ENCODE assay signal across 15 mouse cellular contexts in the genomic region with DNA sequence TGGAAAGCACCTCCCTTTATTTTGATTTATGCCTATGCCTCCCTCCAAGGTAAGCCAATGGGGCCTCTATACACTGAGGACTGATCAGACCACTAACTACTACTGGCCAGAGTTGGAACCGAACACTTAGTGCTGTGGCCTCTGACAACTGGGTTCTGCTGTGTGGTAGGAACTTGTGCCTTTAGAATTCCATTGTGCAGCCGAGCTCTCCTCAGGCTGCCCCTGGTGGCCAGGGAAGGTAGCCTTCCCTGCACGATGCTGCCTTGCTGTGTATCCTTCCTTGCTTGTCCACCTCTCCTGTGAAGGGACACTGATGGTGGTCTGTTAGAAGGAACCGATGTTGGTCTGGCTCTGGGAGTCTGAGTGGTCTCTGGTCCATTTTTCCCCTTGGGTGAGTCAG.
A peak's percentile ranks its signal among the peaks of the same experiment; 100 is the strongest.
DNase-seq lines count a peak whose midpoint lies in the region; ATAC-seq and TF ChIP-seq lines count a peak whose summit lies in the region.
"Had no signal": no experiment of that assay in that cellular context is flagged by ENCODE, and none has a peak within 500 bp of the region (broad histone marks: within the 10 kb centered on the region; RNA-seq: fewer than 3 reads in every experiment).

No protein-coding gene starts in this region.

- peak; percentile 49 for TF ChIP-seq CTCF in heart, postnatal 0 days (IDR thresholded peaks at IDR 0.05; ENCODE audit: low read depth)
- TF ChIP-seq CTCF in lung, adult 2 months (IDR thresholded peaks at IDR 0.05; ENCODE audit: insufficient read depth, low read length), result peak; percentile 59; the same call in 1 of the 2 replicates
- TF ChIP-seq CTCF in ES-Bruce4 (IDR thresholded peaks at IDR 0.05; ENCODE audit: low read depth, low read length), result peak; percentile 44
- peak; percentile 41; the same call in 1 of the 2 replicates for TF ChIP-seq CTCF in bone marrow, adult 2 months (IDR thresholded peaks at IDR 0.05; ENCODE audit: control insufficient read depth, insufficient read depth, low read length)

- H3K9me3 ChIP-seq in heart, postnatal 0 days (replicated peaks; ENCODE audit: control insufficient read depth, low read length), result no peaks in the 10 kb centered on the region
- no peaks in the 10 kb centered on the region for H3K9me3 ChIP-seq in heart, embryonic 12.5 days (replicated peaks)
- H3K9me3 ChIP-seq in ES-Bruce4 (replicated peaks; ENCODE audit: control insufficient read depth, insufficient read depth, low read length, poor library complexity, severe bottlenecking), result no peaks in the 10 kb centered on the region
- H3K9me3 ChIP-seq: forebrain, embryonic 12.5 days; liver, embryonic 15.5 days had no signal

- no peak overlapping the region for H3K9ac ChIP-seq in heart, postnatal 0 days (replicated peaks; ENCODE audit: low read depth, low read length)
- H3K9ac ChIP-seq in heart, embryonic 12.5 days, result no peak overlapping the region
- no peak overlapping the region for H3K9ac ChIP-seq in ES-Bruce4 (ENCODE audit: low read depth, poor library complexity, severe bottlenecking)
- H3K9ac ChIP-seq: forebrain, embryonic 12.5 days; liver, embryonic 15.5 days had no signal

- no peak for TF ChIP-seq EP300 in heart, postnatal 0 days (IDR thresholded peaks at IDR 0.05; ENCODE audit: low read depth)
- no peak for TF ChIP-seq EP300 in ES-Bruce4 (IDR thresholded peaks at IDR 0.05; ENCODE audit: insufficient read depth, low read depth, low read length)

- H3K27ac ChIP-seq in heart, postnatal 0 days (ENCODE audit: low read depth), result no peak overlapping the region
- H3K27ac ChIP-seq in heart, embryonic 12.5 days (ENCODE audit: poor library complexity, severe bottlenecking), result no peak overlapping the region
- H3K27ac ChIP-seq in ES-Bruce4 (ENCODE audit: insufficient read depth, low read length), result no peak overlapping the region
- H3K27ac ChIP-seq in bone marrow, adult 2 months (ENCODE audit: control insufficient read depth, insufficient read depth, low read depth, low read length, poor library complexity), result no peak overlapping the region
- H3K27ac ChIP-seq: forebrain, embryonic 12.5 days; liver, embryonic 15.5 days had no signal

- no peak overlapping the region for H3K4me2 ChIP-seq in heart, postnatal 0 days (ENCODE audit: low read depth, low read length)
- no peak overlapping the region for H3K4me2 ChIP-seq in heart, embryonic 12.5 days
- H3K4me2 ChIP-seq: forebrain, embryonic 12.5 days; liver, embryonic 15.5 days had no signal

- no peaks in the 10 kb centered on the region for H3K27me3 ChIP-seq in heart, postnatal 0 days (ENCODE audit: control insufficient read depth, insufficient read depth, low read length)
- H3K27me3 ChIP-seq in heart, embryonic 12.5 days (replicated peaks), result no peaks in the 10 kb centered on the region
- no peaks in the 10 kb centered on the region for H3K27me3 ChIP-seq in ES-Bruce4 (ENCODE audit: control insufficient read depth, insufficient read depth, low read length, poor library complexity, severe bottlenecking)
- H3K27me3 ChIP-seq: forebrain, embryonic 12.5 days; liver, embryonic 15.5 days had no signal

- ATAC-seq in heart, postnatal 0 days (ENCODE audit: insufficient read depth, low read depth), result no peak
- ATAC-seq in heart, embryonic 12.5 days (ENCODE audit: insufficient number of reproducible peaks, low FRiP score), result no peak
- ATAC-seq: activated CD4-positive, CD25-positive, alpha-beta regulatory T cell, adult 4 months had no signal

- no peak for DNase-seq in heart, postnatal 0 days (ENCODE audit: low spot score)
- DNase-seq in lung, adult 2 months, result no peak
- no peak for DNase-seq in lung, postnatal 14 days
- no peak for DNase-seq in urinary bladder, postnatal 25 days (ENCODE audit: low spot score)
- no peak for DNase-seq in spleen, adult 18-20 months
- DNase-seq: heart, adult 11 months; heart, postnatal 4 days; kidney, postnatal 10 days; thymus, postnatal 14 days had no signal

- H3K4me3 ChIP-seq in heart, postnatal 0 days (ENCODE audit: low read depth, low read length), result no peak overlapping the region
- no peak overlapping the region for H3K4me3 ChIP-seq in heart, embryonic 12.5 days
- no peak overlapping the region for H3K4me3 ChIP-seq in lung, adult 2 months (replicated peaks; ENCODE audit: extremely low read depth, low read depth, low read length)
- H3K4me3 ChIP-seq in ES-Bruce4 (ENCODE audit: low read depth, low read length), result no peak overlapping the region
- no peak overlapping the region for H3K4me3 ChIP-seq in bone marrow, adult 2 months (replicated peaks; ENCODE audit: control insufficient read depth, low read depth, low read length)
- H3K4me3 ChIP-seq: forebrain, embryonic 12.5 days; liver, embryonic 15.5 days had no signal

- no peak for TF ChIP-seq POLR2A in lung, adult 2 months (IDR thresholded peaks at IDR 0.05; ENCODE audit: borderline replicate concordance, extremely low read depth, low read depth, low read length)
- TF ChIP-seq POLR2A in ES-Bruce4 (IDR thresholded peaks at IDR 0.05; ENCODE audit: insufficient read depth, low read length), result no peak
- TF ChIP-seq POLR2A in bone marrow, adult 2 months (IDR thresholded peaks at IDR 0.05; ENCODE audit: borderline replicate concordance, control insufficient read depth, low read depth, low read length), result no peak

- WGBS in heart, postnatal 0 days, result 68% methylated on average over 4 of the region's 4 CpGs
- 65% methylated on average over 4 of the region's 4 CpGs for WGBS in heart, embryonic 12.5 days
- 64% methylated on average over 4 of the region's 4 CpGs for WGBS in lung, adult 2 months
- WGBS in bone marrow, adult 2 months, result 87% methylated on average over 4 of the region's 4 CpGs

- no peaks in the 10 kb centered on the region for H3K36me3 ChIP-seq in heart, postnatal 0 days (replicated peaks; ENCODE audit: control insufficient read depth, insufficient read depth, low read length)
- H3K36me3 ChIP-seq in heart, embryonic 12.5 days, result no peaks in the 10 kb centered on the region
- no peaks in the 10 kb centered on the region for H3K36me3 ChIP-seq in ES-Bruce4 (ENCODE audit: control insufficient read depth, insufficient read depth, low read length, poor library complexity, severe bottlenecking)

- peaks cover 7% of the 10 kb centered on the region; the same call in 1 of the 2 replicates for H3K4me1 ChIP-seq in heart, postnatal 0 days (ENCODE audit: control insufficient read depth, insufficient read depth)
- peaks cover 39% of the 10 kb centered on the region for H3K4me1 ChIP-seq in heart, embryonic 12.5 days (replicated peaks)
- no peaks in the 10 kb centered on the region for H3K4me1 ChIP-seq in lung, adult 2 months (ENCODE audit: control insufficient read depth, insufficient read depth, low read length)
- no peaks in the 10 kb centered on the region for H3K4me1 ChIP-seq in ES-Bruce4 (ENCODE audit: control insufficient read depth, insufficient read depth, low read length)
- H3K4me1 ChIP-seq in bone marrow, adult 2 months (ENCODE audit: control insufficient read depth, insufficient read depth, low read length), result no peaks in the 10 kb centered on the region
